Mouse (Mus musculus): Measurements from ENCODE around the gene Brd7. TPM values are rescaled to one million over a fixed set of nuclear protein-coding genes. Genes with fewer than 3 reads are reported as not detected.

Gene Brd7
- total RNA-seq, 2 experiments from 2014 or later: 68.0 to 78.8 TPM

GRCm38 (mm10) chr8:88286421-88286960 is 75.5 kb downstream of the Brd7 start:
- intact Hi-C loops (cut with DNase I): no loop called here
- no peak for DNase-seq

GRCm38 (mm10) chr8:88285469-88286356 is 76.3 kb downstream of the Brd7 start:
- DNase-seq: peak in 1 of 2 experiments; percentile 12
- intact Hi-C loops (cut with DNase I): no loop called here

GRCm38 (mm10) chr8:88284738-88285137 is 77.3 kb downstream of the Brd7 start:
- intact Hi-C loops (cut with DNase I): no loop called here
- peak; percentile 53 to 54 for DNase-seq

- intact Hi-C loops (cut with DNase I): no loop called here
Measured at GRCm38 (mm10) chr8:88283243-88284115, 78.5 kb downstream of the Brd7 start.

GRCm38 (mm10) chr8:88282684-88283083 is 79.3 kb downstream of the Brd7 start:
- peak; percentile 87 to 88 for DNase-seq
- intact Hi-C loops (cut with DNase I): no loop called here

More at GRCm38 (mm10) chr8:88283243-88284115, 78.5 kb downstream of the Brd7 start:
- DNase-seq: peak in 1 of 2 experiments; percentile 13

Other genes starting within 250 kb of the Brd7 start
- gene Cnep1r1, start 243.4 kb downstream of the Brd7 start, total RNA-seq (2021): 10 to 100 TPM; 27.4 to 31.6 TPM
- gene Heatr3, start 224.3 kb downstream of the Brd7 start, total RNA-seq (2021): 10 to 100 TPM; 21.1 to 24.3 TPM
- gene Tent4b, start 163.0 kb downstream of the Brd7 start, total RNA-seq (2021): 10 to 100 TPM; 15.7 to 19.4 TPM
- gene Adcy7, start 89.8 kb downstream of the Brd7 start, total RNA-seq (2021): 10 to 100 TPM in 1 of 2 experiments, 1 to 10 TPM in 1; 8.5 to 10.5 TPM
- gene Nkd1, start 159.2 kb upstream of the Brd7 start, total RNA-seq (2021): 1 to 10 TPM; 5.1 to 5.4 TPM